Mouse (Mus musculus): ENCODE data around the gene Cldn7.
"Not testable (repeated sequence)": the region's sequence is repeated elsewhere in the genome, so short reads cannot be mapped to it uniquely, and the experiment has no call there.

Cldn7 gene

DNA sequence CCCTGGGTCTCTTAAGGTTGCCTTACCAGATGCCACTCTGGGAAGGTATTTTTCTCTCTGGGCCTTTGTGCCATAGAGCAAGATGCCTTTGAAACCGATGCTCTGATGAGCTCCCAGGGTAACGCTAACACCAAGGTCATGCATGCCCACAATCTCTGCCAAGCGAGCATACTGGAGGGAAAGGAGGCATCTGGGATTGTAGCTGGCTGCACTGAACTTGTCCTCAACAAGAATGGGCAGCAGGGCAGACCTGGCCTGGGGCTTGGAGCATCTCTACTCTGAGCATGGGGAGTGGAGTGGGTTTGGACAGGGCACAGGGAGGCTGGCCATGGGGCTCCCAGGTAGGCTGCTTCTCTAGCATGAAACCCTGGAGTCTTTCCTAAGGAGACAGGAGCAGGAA is 48.8 kb downstream of the Cldn7 start:
- in situ Hi-C loops (cut with MseI, MboI) = no loop called here

GRCm38 (mm10) chr11:70014051-70014450 is 49.5 kb downstream of the Cldn7 start:
- in situ Hi-C loops (cut with MseI, MboI) = no loop called here

DNA sequence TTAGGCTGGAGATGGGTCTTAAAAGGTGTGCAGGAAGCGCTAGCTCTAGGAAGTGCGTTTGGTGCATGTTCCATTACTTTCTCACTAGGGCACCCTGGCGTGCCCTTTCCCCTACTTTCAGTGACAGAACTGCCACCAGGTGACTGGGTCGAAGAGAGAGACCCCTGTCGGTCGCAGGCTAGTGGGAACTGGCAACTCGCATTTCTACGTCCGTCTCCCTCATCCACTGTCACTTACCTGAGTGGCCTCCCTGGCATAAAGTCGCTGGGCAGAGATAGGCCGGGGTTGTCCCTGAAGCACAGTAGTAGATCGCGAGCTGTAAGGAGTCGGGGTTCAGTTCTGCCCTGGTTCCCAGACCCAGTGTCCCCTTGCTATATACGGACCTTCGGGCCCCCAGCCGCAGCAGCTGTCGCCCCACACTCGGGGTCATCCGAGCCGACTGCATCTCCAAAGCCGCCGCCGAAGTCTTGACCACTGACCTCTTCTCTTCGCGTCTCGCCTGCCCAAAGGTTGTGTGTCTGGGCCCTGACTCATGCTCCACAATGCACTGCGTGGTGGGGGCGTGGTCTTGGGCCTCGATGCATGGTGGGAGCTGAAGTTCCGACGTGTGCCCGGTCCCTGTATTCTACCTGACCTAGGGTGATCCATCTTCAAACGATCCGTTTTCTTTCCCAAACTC is 50.4 kb downstream of the Cldn7 start, which contains the start of gene Acadvl:
Gene Acadvl (minus strand): TSS at position 532 of the 679 bp plus-strand sequence.
- in situ Hi-C loops (cut with MseI, MboI) = no loop called here

- in situ Hi-C loops (cut with MseI, MboI) = no loop called here
Measured at GRCm38 (mm10) chr11:70015677-70016076, 51.1 kb downstream of the Cldn7 start.

DNA sequence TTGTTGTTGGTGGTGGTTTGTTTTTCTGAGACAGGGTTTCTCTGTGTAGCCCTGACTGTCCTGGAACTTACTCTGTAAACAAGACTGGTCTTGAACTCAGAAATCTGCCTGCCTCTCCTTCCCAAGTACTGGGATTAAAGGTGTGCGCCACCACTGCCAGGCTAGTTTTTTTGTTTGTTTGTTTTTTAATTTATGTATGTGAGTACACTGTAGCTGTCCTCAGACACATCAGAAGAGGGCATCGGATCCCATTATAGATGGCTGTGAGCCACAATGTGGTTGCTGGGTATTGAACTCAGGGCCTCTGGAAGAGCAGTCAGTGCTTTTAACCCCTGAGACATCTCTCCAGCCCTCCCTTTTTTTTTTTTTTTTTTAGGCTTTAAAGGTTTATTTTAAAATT is 51.6 kb downstream of the Cldn7 start:
- in situ Hi-C loops (cut with MseI, MboI) = not testable (repeated sequence)

GRCm38 (mm10) chr11:70016669-70017068 is 52.1 kb downstream of the Cldn7 start, which contains the start of gene Dlg4:
Gene Dlg4, plus strand, starts transcription at chr11:70016942.
- in situ Hi-C loops (cut with MseI, MboI) = no loop called here

- in situ Hi-C loops (cut with MseI, MboI) = no loop called here
Measured at GRCm38 (mm10) chr11:70017199-70017767, 52.7 kb downstream of the Cldn7 start.
